Mouse (Mus musculus) cortical plate, adult 2 months (tissue): ENCODE results near the gene Dgkz. TPM values are rescaled to one million over a fixed set of nuclear protein-coding genes. Genes with fewer than 3 reads are reported as not detected.

Experiments used
- H3K27ac ChIP-seq: fragments of 200-500 bp; 2 replicates; pipeline ENCODE4 v1.5.1; 2012; ENCODE audit warnings: low read length, control low read depth, inconsistent platforms; ENCODE audit not compliant: insufficient read depth
- H3K4me1 ChIP-seq: fragments of 200-500 bp; 2 replicates; pipeline ENCODE4 v1.6.1; 2011; ENCODE audit warnings: low read length; ENCODE audit not compliant: control insufficient read depth, insufficient read depth
- H3K4me3 ChIP-seq: fragments of 200-500 bp; 2 replicates; pipeline ENCODE4 v1.5.1; 2011; ENCODE audit warnings: mild to moderate bottlenecking, low read length, control low read depth; ENCODE audit not compliant: insufficient read depth
- CTCF ChIP-seq: fragments of 200-500 bp; IDR thresholded peaks from 2 replicates; pipeline ENCODE4 v1.5.1; 2011; ENCODE audit warnings: mild to moderate bottlenecking, control low read depth, low read length; ENCODE audit not compliant: insufficient read depth; ENCODE audit errors: extremely low read depth
- POLR2A ChIP-seq: fragments of 200-500 bp; IDR thresholded peaks from 2 replicates; pipeline ENCODE4 v1.6.1; 2011; ENCODE audit warnings: mild to moderate bottlenecking, low read length, control low read depth; ENCODE audit not compliant: insufficient read depth; ENCODE audit errors: extremely low read depth
- polyA plus RNA-seq: library from polyadenylated mRNA; depleted of rRNA; stranded (reverse); fragments of >200 nt; gene quantifications from 2 replicates; pipeline ENCODE4 v1.2.3, GENCODE M21; 2012

The Dgkz gene
- polyA plus RNA-seq, 1 experiment: 550 TPM

- Histone ChIP-seq H3K4me1 (peaks cover 22% of the 10 kb centered on the region), H3K27ac (no peak overlapping the region), H3K4me3 (no peak overlapping the region)
- TF ChIP-seq CTCF (no peak), POLR2A (no peak)
Observed at GRCm38 (mm10) chr2:91955121-91955591, 20.5 kb downstream of the Dgkz start.

GRCm38 (mm10) chr2:91953825-91954224 lies 21.8 kb downstream of the Dgkz start:
- Histone ChIP-seq H3K4me1 (peaks cover 29% of the 10 kb centered on the region), H3K27ac (peak overlapping the region; percentile 23; the same call in 1 of the 2 replicates)

GRCm38 (mm10) chr2:91950275-91951085 lies 25.2 kb downstream of the Dgkz start:
- Histone ChIP-seq H3K27ac (peak overlapping the region; percentile 94), H3K4me3 (peak overlapping the region; percentile 9; the same call in 1 of the 2 replicates), H3K4me1 (peaks cover 38% of the 10 kb centered on the region)
- no peak for TF ChIP-seq CTCF
- TF ChIP-seq POLR2A: no peak

More at GRCm38 (mm10) chr2:91953825-91954224, 21.8 kb downstream of the Dgkz start:
- H3K4me3 ChIP-seq: no peak overlapping the region
- no peak for TF ChIP-seq CTCF
- no peak for TF ChIP-seq POLR2A

GRCm38 (mm10) chr2:91949411-91950274 lies 26.0 kb downstream of the Dgkz start:
- TF ChIP-seq POLR2A: no peak
- TF ChIP-seq CTCF: no peak
- Histone ChIP-seq H3K27ac (peak overlapping the region; percentile 94), H3K4me3 (peak overlapping the region; percentile 9; the same call in 1 of the 2 replicates), H3K4me1 (peaks cover 35% of the 10 kb centered on the region)

- H3K27ac ChIP-seq: peak overlapping the region; percentile 94; the same call in 1 of the 2 replicates
- TF ChIP-seq POLR2A: no peak
- no peak for TF ChIP-seq CTCF
- peaks cover 34% of the 10 kb centered on the region for H3K4me1 ChIP-seq
- no peak overlapping the region for H3K4me3 ChIP-seq
Observed at GRCm38 (mm10) chr2:91948792-91949241, 26.8 kb downstream of the Dgkz start.

GRCm38 (mm10) chr2:91948151-91948509 lies 27.5 kb downstream of the Dgkz start:
- Histone ChIP-seq H3K4me3 (0 out of 2 replicates have a peak overlapping the region, but pooled peaks have one; percentile 1), H3K4me1 (peaks cover 33% of the 10 kb centered on the region), H3K27ac (peak overlapping the region; percentile 67)
- no peak for TF ChIP-seq POLR2A
- TF ChIP-seq CTCF: no peak

GRCm38 (mm10) chr2:91947397-91948150 lies 28.1 kb downstream of the Dgkz start:
- Histone ChIP-seq H3K4me3 (0 out of 2 replicates have a peak overlapping the region, but pooled peaks have one; percentile 1), H3K4me1 (peaks cover 33% of the 10 kb centered on the region), H3K27ac (peak overlapping the region; percentile 67)
- TF ChIP-seq CTCF (no peak), POLR2A (no peak)

- TF ChIP-seq POLR2A (no peak), CTCF (no peak)
- H3K4me3 ChIP-seq: no peak overlapping the region
- H3K27ac ChIP-seq: peak overlapping the region; percentile 48; the same call in 1 of the 2 replicates
- H3K4me1 ChIP-seq: peaks cover 33% of the 10 kb centered on the region
Observed at GRCm38 (mm10) chr2:91946836-91947235, 28.8 kb downstream of the Dgkz start.
